Mouse (Mus musculus): Measurements from ENCODE around the gene Mrpl35. TPM values are rescaled to one million over a fixed set of nuclear protein-coding genes. Genes with fewer than 3 reads are reported as not detected.
A peak's percentile ranks its signal among the peaks of the same experiment; 100 is the strongest.

The Mrpl35 gene
- total RNA-seq, 2 experiments from 2014 or later = 31.8 to 32.0 TPM

- no peak for DNase-seq (ENCODE audit: low spot score in 2 of 2)
Observed at GRCm38 (mm10) chr6:71801011-71801713, 25.6 kb downstream of the Mrpl35 start.

- no peak for DNase-seq (ENCODE audit: low spot score in 2 of 2)
Observed at GRCm38 (mm10) chr6:71799391-71799790, 27.4 kb downstream of the Mrpl35 start.

GRCm38 (mm10) chr6:71791771-71792170, 35.0 kb downstream of the Mrpl35 start:
- no peak for DNase-seq (ENCODE audit: low spot score in 2 of 2)

GRCm38 (mm10) chr6:71788348-71788747, 38.4 kb downstream of the Mrpl35 start:
- DNase-seq (ENCODE audit: low spot score in 2 of 2) = no peak

GRCm38 (mm10) chr6:71783165-71783564, 43.6 kb downstream of the Mrpl35 start:
- peak in 1 of 2 experiments; percentile 42 for DNase-seq (ENCODE audit: low spot score in 2 of 2)

- DNase-seq (ENCODE audit: low spot score in 2 of 2) = no peak
Observed at GRCm38 (mm10) chr6:71780431-71780830, 46.3 kb downstream of the Mrpl35 start.

GRCm38 (mm10) chr6:71779831-71780230, 46.9 kb downstream of the Mrpl35 start:
- DNase-seq (ENCODE audit: low spot score in 2 of 2) = no peak

- DNase-seq (ENCODE audit: low spot score in 2 of 2) = no peak
Observed at GRCm38 (mm10) chr6:71778016-71778415, 48.8 kb downstream of the Mrpl35 start.

GRCm38 (mm10) chr6:71772636-71773208, 54.0 kb downstream of the Mrpl35 start:
- no peak for DNase-seq (ENCODE audit: low spot score in 2 of 2)

GRCm38 (mm10) chr6:71772156-71772555, 54.6 kb downstream of the Mrpl35 start:
- peak; percentile 72 to 84 for DNase-seq (ENCODE audit: low spot score in 2 of 2)

- DNase-seq (ENCODE audit: low spot score in 2 of 2) = no peak
Observed at GRCm38 (mm10) chr6:71771282-71771681, 55.5 kb downstream of the Mrpl35 start.

- DNase-seq (ENCODE audit: low spot score in 2 of 2) = no peak
Observed at GRCm38 (mm10) chr6:71770856-71771255, 55.9 kb downstream of the Mrpl35 start.

- DNase-seq (ENCODE audit: low spot score in 2 of 2) = no peak
Observed at GRCm38 (mm10) chr6:71769901-71770690, 56.7 kb downstream of the Mrpl35 start.

- no peak for DNase-seq (ENCODE audit: low spot score in 2 of 2)
Observed at GRCm38 (mm10) chr6:71767761-71768160, 59.0 kb downstream of the Mrpl35 start.

Other genes starting within 250 kb of the Mrpl35 start
- 10 to 100 TPM; 40.4 to 42.6 TPM for gene Kdm3a, start 194.0 kb downstream of the Mrpl35 start, total RNA-seq (2021)
- 10 to 100 TPM; 70.5 to 72.3 TPM for gene Reep1, start 119.4 kb downstream of the Mrpl35 start, total RNA-seq (2021)
- 100 to 1,000 TPM; 132 to 141 TPM for gene Immt, start 4.4 kb upstream of the Mrpl35 start, total RNA-seq (2021)
- gene Ptcd3, start 81.8 kb upstream of the Mrpl35 start, total RNA-seq (2021) = 10 to 100 TPM; 64.9 to 66.1 TPM
- 10 to 100 TPM; 34.2 to 35.4 TPM for gene Polr1a, start 82.1 kb upstream of the Mrpl35 start, total RNA-seq (2021)